Mouse (Mus musculus) limb, embryonic 14.5 days (tissue): ENCODE data around the gene Sox8. TPM values are rescaled to one million over a fixed set of nuclear protein-coding genes. Genes with fewer than 3 reads are reported as not detected.

ENCODE experiments used
- ATAC-seq: fragments of 200-750 bp; cut with Nextera tagmentation; 2 replicates; pipeline ENCODE4 v1.8.0; 2017; ENCODE audit warnings: low read depth, moderate number of reproducible peaks, moderate TSS enrichment; ENCODE audit not compliant: low FRiP score
- DNase-seq: peaks from one replicate; pipeline ENCODE4 v3.0.0-alpha.2; 2015; ENCODE audit warnings: low spot score
- H3K27ac ChIP-seq: fragments of 300-500 bp; sonication (generic); replicated peaks from 2 replicates; pipeline ENCODE4 v1.5.1; 2014; ENCODE audit warnings: low read depth, mild to moderate bottlenecking, low read length, moderate library complexity, mixed read lengths
- H3K27me3 ChIP-seq: fragments of 300-500 bp; sonication (generic); 2 replicates; pipeline ENCODE4 v1.6.1; 2014; ENCODE audit warnings: low read length, mixed read lengths; ENCODE audit not compliant: control insufficient read depth, insufficient read depth
- H3K36me3 ChIP-seq: fragments of 300-500 bp; sonication (generic); 2 replicates; pipeline ENCODE4 v1.6.1; 2014; ENCODE audit warnings: mild to moderate bottlenecking, low read length, moderate library complexity, mixed read lengths; ENCODE audit not compliant: control insufficient read depth, insufficient read depth
- H3K4me1 ChIP-seq: fragments of 300-500 bp; sonication (generic); 2 replicates; pipeline ENCODE4 v1.6.1; 2014; ENCODE audit warnings: antibody characterized with exemption, low read length, mixed read lengths; ENCODE audit not compliant: control insufficient read depth, insufficient read depth
- H3K4me2 ChIP-seq: fragments of 300-500 bp; sonication (generic); replicated peaks from 2 replicates; pipeline ENCODE4 v1.6.1; 2014; ENCODE audit warnings: low read depth, mild to moderate bottlenecking, low read length, moderate library complexity; ENCODE audit not compliant: severe bottlenecking
- H3K4me3 ChIP-seq: fragments of 300-500 bp; sonication (generic); replicated peaks from 2 replicates; pipeline ENCODE4 v1.5.1; 2014; ENCODE audit warnings: low read length
- H3K9ac ChIP-seq: fragments of 300-500 bp; sonication (generic); 2 replicates; pipeline ENCODE4 v1.6.1; 2014; ENCODE audit warnings: mild to moderate bottlenecking, low read depth, low read length, moderate library complexity; ENCODE audit not compliant: severe bottlenecking
- H3K9me3 ChIP-seq: fragments of 300-500 bp; sonication (generic); 2 replicates; pipeline ENCODE4 v1.6.1; 2016; ENCODE audit warnings: low read length; ENCODE audit not compliant: control insufficient read depth
- POLR2A ChIP-seq: fragments of 200-500 bp; IDR thresholded peaks from 2 replicates; pipeline ENCODE4 v1.8.0; 2012; ENCODE audit warnings: inconsistent platforms, mild to moderate bottlenecking, moderate library complexity, borderline replicate concordance; ENCODE audit not compliant: insufficient read depth, insufficient read length; ENCODE audit errors: extremely low read depth
- WGBS: fragments of 180-500 bp; shearing (Covaris S2); extraction: QIAGEN DNeasy Blood & Tissue Kit; methylation state at CpG from one replicate; pipeline ENCODE4 v1.1.7; 2014; 5-methylcytosine and 5-hydroxymethylcytosine counted together
- polyA plus RNA-seq, 2 experiments: library from polyadenylated mRNA; depleted of rRNA in 1 of 2; stranded (reverse) in 1 of 2; unstranded in 1 of 2; fragments of >200 nt; fragmentation: Nextera tagmentation in 1 of 2; extraction: Ambion mirVana in 1 of 2; gene quantifications; 2 replicates each; pipeline versions ENCODE4 v1.2.1 to v1.2.3; 2012 to 2014

Gene Sox8
- polyA plus RNA-seq, 2 experiments, result 16.3 to 16.7 TPM

DNA sequence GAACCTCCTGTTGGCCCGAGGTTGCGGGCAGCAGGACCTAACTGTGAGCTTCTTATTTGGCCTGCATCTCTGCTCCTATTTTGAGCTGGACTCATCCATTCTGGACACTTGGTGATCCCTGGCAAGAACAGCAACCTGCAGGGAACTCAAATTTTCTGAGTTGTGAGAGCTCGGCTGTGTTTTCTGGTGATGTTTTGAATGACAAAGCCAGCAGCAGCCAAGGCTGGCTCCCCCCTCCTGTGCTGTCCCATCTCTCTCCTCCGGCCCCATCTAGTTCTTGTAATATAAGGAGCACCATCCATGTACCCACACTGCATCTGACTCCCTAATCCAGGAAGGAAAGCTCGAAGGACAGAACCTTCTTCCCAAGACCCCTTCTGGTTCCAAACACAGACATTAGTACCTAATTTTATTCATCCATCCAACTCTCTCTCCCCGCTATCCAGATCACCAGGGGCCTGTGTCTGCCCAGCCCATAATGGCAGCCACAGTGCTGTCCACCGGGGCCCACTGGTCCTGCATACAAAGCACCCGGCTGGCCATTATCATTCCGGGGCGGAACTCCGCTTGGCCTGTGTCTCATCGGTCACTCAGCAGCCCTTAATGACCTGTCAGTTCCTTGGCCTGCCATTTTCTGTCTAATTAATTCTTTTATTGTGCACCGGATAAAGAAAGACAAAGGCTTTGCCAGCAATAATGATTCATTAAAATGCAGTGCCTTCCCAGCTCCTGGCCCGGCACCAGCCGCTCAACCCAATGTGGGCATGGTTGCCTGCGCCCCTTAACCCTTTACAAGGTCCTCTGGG lies 9.1 kb downstream of the Sox8 start:
- H3K4me3 ChIP-seq, result no peak overlapping the region
- 54% methylated on average over 16 of the region's 16 CpGs for WGBS
- no peaks in the 10 kb centered on the region for H3K9me3 ChIP-seq
- DNase-seq, result no peak
- H3K36me3 ChIP-seq, result no peaks in the 10 kb centered on the region
- peaks cover 16% of the 10 kb centered on the region for H3K4me1 ChIP-seq
- TF ChIP-seq POLR2A, result no peak
- no peak overlapping the region for H3K9ac ChIP-seq
- ATAC-seq, result no peak
- no peak overlapping the region for H3K27ac ChIP-seq
- no peak overlapping the region for H3K4me2 ChIP-seq
- H3K27me3 ChIP-seq, result no peaks in the 10 kb centered on the region

DNA sequence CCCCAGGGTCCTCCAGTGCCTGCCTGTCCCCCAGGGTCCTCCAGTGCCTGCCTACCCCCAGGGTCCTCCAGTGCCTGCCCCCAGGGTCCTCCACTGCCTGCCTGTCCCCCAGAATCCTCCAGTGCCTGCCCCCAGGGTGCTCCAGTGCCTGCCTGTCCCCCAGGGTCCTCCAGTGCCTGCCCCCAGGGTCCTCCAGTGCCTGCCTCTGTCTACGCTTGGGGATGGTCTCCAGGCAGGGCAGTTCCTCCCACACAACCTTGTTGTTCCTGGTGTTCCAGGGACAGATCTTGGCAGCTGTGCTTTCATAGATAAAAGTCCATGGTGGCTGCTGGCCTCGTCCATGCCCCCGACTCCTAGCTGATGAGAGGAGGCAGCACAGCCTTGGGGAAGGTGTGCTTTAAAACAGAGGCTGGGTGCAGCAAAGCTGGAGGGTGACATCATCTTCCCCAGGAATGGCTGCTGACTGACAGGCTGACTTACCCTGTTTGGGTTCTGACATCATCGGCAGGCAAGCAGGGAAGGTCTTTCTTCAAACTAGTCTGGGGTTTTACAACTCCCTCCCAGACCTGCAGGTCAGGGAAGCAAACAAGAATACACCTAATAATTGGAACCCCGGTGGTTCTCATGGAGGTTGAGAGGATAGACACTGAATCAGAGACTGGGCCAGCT lies 9.8 kb downstream of the Sox8 start:
- ATAC-seq (no peak), DNase-seq (no peak)
- Histone ChIP-seq H3K4me2 (no peak overlapping the region), H3K4me3 (no peak overlapping the region), H3K27ac (no peak overlapping the region), H3K36me3 (no peaks in the 10 kb centered on the region), H3K9me3 (no peaks in the 10 kb centered on the region), H3K4me1 (peaks cover 23% of the 10 kb centered on the region), H3K27me3 (no peaks in the 10 kb centered on the region), H3K9ac (no peak overlapping the region)
- WGBS, result 46% methylated on average over 5 of the region's 5 CpGs
- TF ChIP-seq POLR2A, result no peak

DNA sequence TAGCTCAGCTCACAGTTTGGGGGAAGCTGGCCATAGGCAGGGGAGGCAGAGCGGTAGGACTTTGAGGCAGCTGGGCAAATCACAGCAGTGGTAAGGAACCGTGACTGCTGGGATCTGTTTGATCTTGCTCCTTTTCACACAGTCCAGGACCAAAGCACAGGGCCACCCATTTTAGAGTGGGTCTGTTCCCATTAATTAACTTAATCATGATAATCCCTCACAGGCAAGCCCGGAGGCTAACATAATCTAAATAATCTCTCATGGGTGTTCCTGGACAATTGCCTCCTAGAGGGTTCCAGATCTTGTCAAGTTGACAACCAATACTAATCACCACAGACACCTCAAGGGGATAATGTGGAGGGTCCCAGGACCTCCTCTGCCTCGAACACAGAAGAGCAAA lies 10.9 kb downstream of the Sox8 start:
- no peak for TF ChIP-seq POLR2A
- H3K4me3 ChIP-seq, result no peak overlapping the region
- H3K4me2 ChIP-seq, result no peak overlapping the region
- H3K4me1 ChIP-seq, result peaks cover 24% of the 10 kb centered on the region
- no peaks in the 10 kb centered on the region for H3K27me3 ChIP-seq
- ATAC-seq (no peak), DNase-seq (no peak)
- WGBS, result 50% methylated on average over 4 of the region's 4 CpGs
- H3K9me3 ChIP-seq, result no peaks in the 10 kb centered on the region
- H3K36me3 ChIP-seq, result no peaks in the 10 kb centered on the region
- no peak overlapping the region for H3K27ac ChIP-seq
- no peak overlapping the region for H3K9ac ChIP-seq

DNA sequence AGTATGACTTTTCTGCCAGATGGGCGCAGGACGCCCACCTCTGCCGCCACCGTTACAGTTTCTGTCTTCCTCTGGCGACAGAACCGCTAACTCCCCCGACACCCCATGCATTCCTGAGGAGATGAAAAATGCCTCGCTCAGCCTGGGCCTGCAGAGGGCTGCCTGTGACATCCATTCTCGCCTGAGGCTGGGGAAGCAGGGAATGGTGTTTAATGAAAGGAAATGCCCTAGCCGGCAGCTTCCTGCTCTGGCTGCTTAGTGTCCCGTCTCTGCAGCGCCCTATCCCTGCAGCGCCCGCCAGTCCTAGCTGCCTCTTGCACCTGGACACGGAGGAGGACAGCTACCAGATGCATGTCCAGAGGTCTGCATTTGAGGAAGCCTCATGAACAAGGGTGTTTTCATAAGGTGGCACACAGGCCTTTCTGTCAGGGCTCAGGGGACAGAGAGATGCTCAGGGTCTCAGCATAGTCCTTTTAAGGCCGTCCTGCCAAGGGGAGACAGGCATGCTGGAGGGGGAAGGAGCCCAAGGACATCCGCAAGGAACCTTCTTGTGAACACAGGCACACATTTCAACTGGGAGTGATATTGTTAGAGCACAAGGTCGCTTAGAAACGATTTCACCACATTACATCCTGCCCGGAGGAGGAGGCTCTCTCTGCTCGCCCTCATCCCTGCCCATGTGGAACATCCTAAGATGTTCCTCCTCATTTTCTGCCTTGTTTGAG lies 13.7 kb downstream of the Sox8 start:
- WGBS, result 9% methylated on average over 21 of the region's 21 CpGs
- TF ChIP-seq POLR2A, result no peak
- peak overlapping the region; percentile 25 for H3K4me3 ChIP-seq
- H3K9ac ChIP-seq, result peak overlapping the region; percentile 42
- H3K9me3 ChIP-seq, result no peaks in the 10 kb centered on the region
- DNase-seq, result peak; percentile 55
- peak overlapping the region; percentile 38 for H3K27ac ChIP-seq
- H3K4me1 ChIP-seq, result peaks cover 23% of the 10 kb centered on the region
- peak; percentile 59 for ATAC-seq
- no peaks in the 10 kb centered on the region for H3K36me3 ChIP-seq
- H3K4me2 ChIP-seq, result peak overlapping the region; percentile 53
- H3K27me3 ChIP-seq, result no peaks in the 10 kb centered on the region

DNA sequence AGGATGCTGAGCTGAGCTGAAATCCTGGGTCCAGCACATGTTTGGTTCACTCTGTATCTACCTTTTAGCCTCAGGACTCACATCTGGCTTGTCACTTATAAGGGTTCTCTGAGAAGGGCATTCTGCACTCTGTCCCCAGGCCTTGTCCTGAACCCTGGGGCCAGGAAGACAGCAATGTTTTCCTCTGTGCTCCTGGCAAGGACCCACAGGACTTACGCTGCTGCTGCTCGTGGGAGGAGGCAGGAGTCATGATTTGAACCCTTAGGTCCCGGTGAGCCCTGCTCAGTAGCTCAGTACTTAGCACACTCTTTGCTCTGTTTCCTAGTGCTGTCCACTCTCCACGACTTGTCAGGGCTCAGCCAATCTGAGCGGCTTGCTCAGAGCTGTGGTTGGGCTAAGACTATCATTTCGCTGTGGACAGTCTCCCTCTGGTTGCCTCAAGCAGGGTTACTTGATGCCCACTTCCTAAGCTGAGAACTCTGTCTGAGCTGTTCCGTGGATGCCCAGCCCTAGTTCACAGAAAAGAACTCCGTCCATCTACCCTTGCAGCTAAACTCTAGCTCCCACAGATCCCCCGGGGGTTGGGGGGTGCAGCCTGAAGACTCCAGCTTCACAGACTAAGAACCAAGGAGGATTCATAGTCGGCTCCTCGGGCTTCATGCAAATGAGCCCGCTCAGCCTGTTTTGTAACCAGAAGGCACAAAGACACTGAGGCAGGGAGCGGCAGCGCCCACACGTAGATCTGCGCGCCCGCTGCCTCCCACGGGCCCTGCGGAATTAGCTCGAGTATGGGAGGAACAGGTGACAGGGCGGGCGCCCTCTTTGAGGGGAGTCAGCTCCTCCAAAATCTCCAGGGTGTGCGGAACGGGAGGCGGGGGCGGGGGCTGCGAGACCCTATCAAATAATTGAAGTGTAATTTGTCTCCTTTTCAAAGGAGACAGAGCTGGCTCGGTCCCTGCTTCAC lies 14.5 kb downstream of the Sox8 start:
- Histone ChIP-seq H3K9ac (peak overlapping the region; percentile 42; the same call in 1 of the 2 replicates), H3K27ac (peak overlapping the region; percentile 44; the same call in 1 of the 2 replicates), H3K4me1 (peaks cover 23% of the 10 kb centered on the region), H3K36me3 (no peaks in the 10 kb centered on the region), H3K4me2 (peak overlapping the region; percentile 53), H3K4me3 (peak overlapping the region; percentile 25), H3K9me3 (no peaks in the 10 kb centered on the region), H3K27me3 (no peaks in the 10 kb centered on the region)
- 0 out of 2 replicates have a peak, but pooled peaks have one; percentile 37 for ATAC-seq
- TF ChIP-seq POLR2A, result no peak
- DNase-seq, result no peak
- WGBS, result 6% methylated on average over 29 of the region's 29 CpGs
